Mouse (Mus musculus): ENCODE measurements around the gene Olfr485. TPM values are rescaled to one million over a fixed set of nuclear protein-coding genes. Genes with fewer than 3 reads are reported as not detected.
"Not testable (repeated sequence)": the region's sequence is repeated elsewhere in the genome, so short reads cannot be mapped to it uniquely, and the experiment has no call there.

Olfr485 gene
- polyA plus RNA-seq (2015; fragmentation: Nextera tagmentation; extraction: Ambion mirVana) = not detected in 2 replicates

- Histone ChIP-seq H3K4me3 (no peak within 1 kb of the TSS), H3K9me3 (no peaks in the 10 kb centered on the region), H3K27ac (replicated peaks) (no peak within 1 kb of the TSS), H3K9ac (no peak within 1 kb of the TSS), H3K4me2 (no peak within 1 kb of the TSS), H3K36me3 (no peaks in the 10 kb centered on the region), H3K4me1 (no peaks in the 10 kb centered on the region), H3K27me3 (replicated peaks) (no peaks in the 10 kb centered on the region)
- ATAC-seq (ENCODE audit: extremely low read depth, insufficient number of reproducible peaks, low FRiP score, low TSS enrichment) = no peak
Observed at GRCm38 (mm10) chr7:108159771-108160170, at the start of gene Olfr485. TSS of gene Olfr485 (minus strand) at chr7:108159871.

GRCm38 (mm10) chr7:108196938-108197337, 37.3 kb upstream of the Olfr485 start:
- H3K4me2 ChIP-seq = no peak overlapping the region
- no peak overlapping the region for H3K27ac ChIP-seq (replicated peaks)
- no peak for ATAC-seq (ENCODE audit: extremely low read depth, insufficient number of reproducible peaks, low FRiP score, low TSS enrichment)
- H3K4me3 ChIP-seq = no peak overlapping the region
- WGBS = 64% methylated on average over 6 of the region's 6 CpGs
- H3K36me3 ChIP-seq = no peaks in the 10 kb centered on the region
- no peaks in the 10 kb centered on the region for H3K27me3 ChIP-seq (replicated peaks)
- no peak overlapping the region for H3K9ac ChIP-seq
- H3K9me3 ChIP-seq = peaks cover 4% of the 10 kb centered on the region; the same call in 1 of the 2 replicates
- no peaks in the 10 kb centered on the region for H3K4me1 ChIP-seq

GRCm38 (mm10) chr7:108196337-108196736, 36.7 kb upstream of the Olfr485 start:
- H3K27ac ChIP-seq (replicated peaks); H3K36me3 ChIP-seq; H3K4me2 ChIP-seq; H3K4me3 ChIP-seq; ATAC-seq (ENCODE audit: extremely low read depth, insufficient number of reproducible peaks, low FRiP score, low TSS enrichment); H3K4me1 ChIP-seq; H3K9me3 ChIP-seq; H3K27me3 ChIP-seq (replicated peaks); H3K9ac ChIP-seq: not testable (repeated sequence)
- 68% methylated on average over 3 of the region's 3 CpGs for WGBS

- not testable (repeated sequence) for ATAC-seq (ENCODE audit: extremely low read depth, insufficient number of reproducible peaks, low FRiP score, low TSS enrichment); H3K27ac ChIP-seq (replicated peaks); H3K27me3 ChIP-seq (replicated peaks); H3K9me3 ChIP-seq; H3K36me3 ChIP-seq; H3K4me1 ChIP-seq; H3K4me3 ChIP-seq; H3K4me2 ChIP-seq; H3K9ac ChIP-seq
- WGBS = 60% methylated on average over 1 of the region's 1 CpGs
Observed at GRCm38 (mm10) chr7:108192714-108193113, 33.0 kb upstream of the Olfr485 start.

GRCm38 (mm10) chr7:108191196-108191595, 31.5 kb upstream of the Olfr485 start:
- H3K27ac ChIP-seq (replicated peaks); H3K9ac ChIP-seq; H3K4me3 ChIP-seq; ATAC-seq (ENCODE audit: extremely low read depth, insufficient number of reproducible peaks, low FRiP score, low TSS enrichment); H3K27me3 ChIP-seq (replicated peaks); H3K4me2 ChIP-seq; H3K9me3 ChIP-seq; H3K36me3 ChIP-seq; H3K4me1 ChIP-seq: not testable (repeated sequence)
- 61% methylated on average over 2 of the region's 2 CpGs for WGBS

- not testable (repeated sequence) for H3K4me1 ChIP-seq; H3K36me3 ChIP-seq; H3K4me3 ChIP-seq; H3K9ac ChIP-seq; H3K27me3 ChIP-seq (replicated peaks); ATAC-seq (ENCODE audit: extremely low read depth, insufficient number of reproducible peaks, low FRiP score, low TSS enrichment); H3K4me2 ChIP-seq; H3K9me3 ChIP-seq; H3K27ac ChIP-seq (replicated peaks)
- 91% methylated on average over 2 of the region's 2 CpGs for WGBS
Observed at GRCm38 (mm10) chr7:108185237-108185636, 25.6 kb upstream of the Olfr485 start.

GRCm38 (mm10) chr7:108184401-108184800, 24.7 kb upstream of the Olfr485 start:
- H3K36me3 ChIP-seq; H3K27ac ChIP-seq (replicated peaks); ATAC-seq (ENCODE audit: extremely low read depth, insufficient number of reproducible peaks, low FRiP score, low TSS enrichment); H3K9ac ChIP-seq; H3K9me3 ChIP-seq; H3K4me1 ChIP-seq; H3K27me3 ChIP-seq (replicated peaks); H3K4me2 ChIP-seq; H3K4me3 ChIP-seq: not testable (repeated sequence)
- WGBS = 74% methylated on average over 3 of the region's 3 CpGs

- not testable (repeated sequence) for ATAC-seq (ENCODE audit: extremely low read depth, insufficient number of reproducible peaks, low FRiP score, low TSS enrichment); H3K27me3 ChIP-seq (replicated peaks); H3K4me2 ChIP-seq; H3K4me1 ChIP-seq; H3K4me3 ChIP-seq; H3K27ac ChIP-seq (replicated peaks); H3K9ac ChIP-seq; H3K36me3 ChIP-seq
- peaks cover 10% of the 10 kb centered on the region for H3K9me3 ChIP-seq
- WGBS = 78% methylated on average over 1 of the region's 1 CpGs
Observed at GRCm38 (mm10) chr7:108172642-108173041, 13.0 kb upstream of the Olfr485 start, which contains the start of gene Olfr486. TSS of gene Olfr486 (minus strand) at chr7:108172742.

GRCm38 (mm10) chr7:108127349-108127748, 32.3 kb downstream of the Olfr485 start, which contains the start of gene Olfr484:
TSS of gene Olfr484 (minus strand) at chr7:108127449.
- H3K36me3 ChIP-seq = no peaks in the 10 kb centered on the region
- ATAC-seq (ENCODE audit: extremely low read depth, insufficient number of reproducible peaks, low FRiP score, low TSS enrichment) = no peak
- peaks cover 2% of the 10 kb centered on the region; the same call in 1 of the 2 replicates for H3K9me3 ChIP-seq

GRCm38 (mm10) chr7:108121416-108121815, 38.3 kb downstream of the Olfr485 start:
- Histone ChIP-seq H3K27ac (replicated peaks) (no peak overlapping the region), H3K9ac (no peak overlapping the region), H3K36me3 (no peaks in the 10 kb centered on the region), H3K4me3 (no peak overlapping the region), H3K9me3 (no peaks in the 10 kb centered on the region), H3K4me2 (no peak overlapping the region), H3K4me1 (no peaks in the 10 kb centered on the region), H3K27me3 (replicated peaks) (no peaks in the 10 kb centered on the region)
- WGBS = 34% methylated on average over 1 of the region's 1 CpGs
- no peak for ATAC-seq (ENCODE audit: extremely low read depth, insufficient number of reproducible peaks, low FRiP score, low TSS enrichment)

More at GRCm38 (mm10) chr7:108127349-108127748, 32.3 kb downstream of the Olfr485 start, which contains the start of gene Olfr484:
- no peaks in the 10 kb centered on the region for H3K27me3 ChIP-seq (replicated peaks)
- H3K4me2 ChIP-seq = no peak within 1 kb of the TSS
- no peak within 1 kb of the TSS for H3K4me3 ChIP-seq
- no peak within 1 kb of the TSS for H3K9ac ChIP-seq
- no peaks in the 10 kb centered on the region for H3K4me1 ChIP-seq
- no peak within 1 kb of the TSS for H3K27ac ChIP-seq (replicated peaks)

GRCm38 (mm10) chr7:108120681-108121080, 39.0 kb downstream of the Olfr485 start:
- H3K4me2 ChIP-seq = no peak overlapping the region
- H3K27me3 ChIP-seq (replicated peaks) = no peaks in the 10 kb centered on the region

More at GRCm38 (mm10) chr7:108120681-108121080, 39.0 kb downstream of the Olfr485 start:
- H3K9me3 ChIP-seq = no peaks in the 10 kb centered on the region
- no peak for ATAC-seq (ENCODE audit: extremely low read depth, insufficient number of reproducible peaks, low FRiP score, low TSS enrichment)
- H3K36me3 ChIP-seq = no peaks in the 10 kb centered on the region
- 5% methylated on average over 1 of the region's 1 CpGs for WGBS
- no peak overlapping the region for H3K27ac ChIP-seq (replicated peaks)
- H3K4me3 ChIP-seq = no peak overlapping the region
- no peaks in the 10 kb centered on the region for H3K4me1 ChIP-seq
- H3K9ac ChIP-seq = no peak overlapping the region

Measured in heart, embryonic 13.5 days (tissue).